Mouse (Mus musculus) embryo, embryonic 11.5 days (tissue): ENCODE results near the gene Zfp36l2.
"Not testable (repeated sequence)": the region's sequence is repeated elsewhere in the genome, so short reads cannot be mapped to it uniquely, and the experiment has no call there.

ENCODE experiments used
- DNase-seq: peaks from one replicate; pipeline ENCODE4 v3.0.0-alpha.2; 2012; ENCODE audit warnings: low read depth, low spot score

Zfp36l2 gene

GRCm38 (mm10) chr17:84195003-84195395 lies 7.3 kb upstream of the Zfp36l2 start:
- DNase-seq: no peak

GRCm38 (mm10) chr17:84194282-84195002 lies 6.7 kb upstream of the Zfp36l2 start:
- DNase-seq: no peak

- no peak for DNase-seq
Measured at GRCm38 (mm10) chr17:84193411-84193810, 5.7 kb upstream of the Zfp36l2 start.

GRCm38 (mm10) chr17:84191946-84192345 lies 4.2 kb upstream of the Zfp36l2 start:
- DNase-seq: no peak

- DNase-seq: peak; percentile 76
Measured at GRCm38 (mm10) chr17:84190885-84191284, 3.1 kb upstream of the Zfp36l2 start.

GRCm38 (mm10) chr17:84189127-84189854 lies 1.5 kb upstream of the Zfp36l2 start:
- DNase-seq: no peak

GRCm38 (mm10) chr17:84188374-84188961 lies 721 bp upstream of the Zfp36l2 start:
- DNase-seq: peak; percentile 78

GRCm38 (mm10) chr17:84187264-84187663 lies 483 bp downstream of the Zfp36l2 start:
- not testable (repeated sequence) for DNase-seq

- DNase-seq: no peak
Measured at GRCm38 (mm10) chr17:84186451-84187202, 1.1 kb downstream of the Zfp36l2 start.

GRCm38 (mm10) chr17:84185581-84186450 lies 1.9 kb downstream of the Zfp36l2 start:
- no peak for DNase-seq

- DNase-seq: no peak
Measured at GRCm38 (mm10) chr17:84185011-84185411, 2.7 kb downstream of the Zfp36l2 start.

GRCm38 (mm10) chr17:84183291-84183781 lies 4.4 kb downstream of the Zfp36l2 start:
- no peak for DNase-seq

GRCm38 (mm10) chr17:84182311-84183271 lies 5.2 kb downstream of the Zfp36l2 start:
- no peak for DNase-seq

- DNase-seq: no peak
Measured at GRCm38 (mm10) chr17:84181502-84182310, 6.0 kb downstream of the Zfp36l2 start.

- no peak for DNase-seq
Measured at GRCm38 (mm10) chr17:84180715-84181501, 6.8 kb downstream of the Zfp36l2 start.

GRCm38 (mm10) chr17:84179973-84180365 lies 7.8 kb downstream of the Zfp36l2 start:
- DNase-seq: no peak

- no peak for DNase-seq
Measured at GRCm38 (mm10) chr17:84179026-84179972, 8.4 kb downstream of the Zfp36l2 start.
